Mouse (Mus musculus) stomach, postnatal 0 days (tissue): ENCODE measurements at regions not wholly inside any gene's neighbourhood (a gene's known extent, or its start where the extent isn't known, plus 50 kb on each side); places are given as distances from the start of the nearest gene placed in this dataset.

Experiments used
- CTCF ChIP-seq: IDR thresholded peaks from 2 replicates; pipeline ENCODE4 v1.5.1; 2016; ENCODE audit warnings: antibody characterized with exemption, low read depth, mild to moderate bottlenecking, moderate library complexity
- EP300 ChIP-seq: optimal IDR thresholded peaks from 2 replicates; pipeline ENCODE3; 2016; ENCODE audit warnings: antibody characterized with exemption

GRCm38 (mm10) chr3:102346077-102346476 lies 123.6 kb upstream of the Ngf start:
- TF ChIP-seq CTCF = no peak
- TF ChIP-seq EP300 = no peak
